Mouse (Mus musculus) kidney, adult 2 months (tissue): ENCODE results near the gene Igflr1. TPM values are rescaled to one million over a fixed set of nuclear protein-coding genes. Genes with fewer than 3 reads are reported as not detected.
A peak's percentile ranks its signal among the peaks of the same experiment; 100 is the strongest.

ENCODE experiments used
- DNase-seq: peaks from one replicate; pipeline ENCODE4 v3.0.0; 2021
- H3K27ac ChIP-seq: fragments of 200-500 bp; 2 replicates; pipeline ENCODE4 v1.5.1; 2012; ENCODE audit warnings: low read depth, low read length, control low read depth, inconsistent platforms; ENCODE audit not compliant: insufficient read depth
- H3K27me3 ChIP-seq: fragments of 200-500 bp; replicated peaks from 2 replicates; pipeline ENCODE4 v1.6.1; 2012; ENCODE audit warnings: mild to moderate bottlenecking, moderate library complexity, low read length, inconsistent platforms; ENCODE audit not compliant: control insufficient read depth, insufficient read depth
- H3K36me3 ChIP-seq: fragments of 200-500 bp; 2 replicates; pipeline ENCODE4 v1.6.1; 2012; ENCODE audit warnings: mild to moderate bottlenecking, moderate library complexity, low read length, inconsistent platforms; ENCODE audit not compliant: control insufficient read depth, insufficient read depth
- H3K4me1 ChIP-seq: fragments of 200-500 bp; 2 replicates; pipeline ENCODE4 v1.6.1; 2011; ENCODE audit warnings: low read length; ENCODE audit not compliant: control insufficient read depth, insufficient read depth
- H3K4me3 ChIP-seq: fragments of 200-500 bp; 2 replicates; pipeline ENCODE4 v1.5.1; 2011; ENCODE audit warnings: mild to moderate bottlenecking, low read depth, low read length, control low read depth; ENCODE audit not compliant: insufficient read depth
- CTCF ChIP-seq: fragments of 200-500 bp; conservative IDR thresholded peaks from 2 replicates; pipeline ENCODE4 v1.5.1; 2011; ENCODE audit warnings: low read depth, mild to moderate bottlenecking, control low read depth, low read length, moderate library complexity, mixed read lengths; ENCODE audit not compliant: insufficient read depth, insufficient read length
- POLR2A ChIP-seq: fragments of 200-500 bp; IDR thresholded peaks from one replicate; pipeline ENCODE4 v1.6.1; 2011; ENCODE audit warnings: low read depth, low read length, control low read depth
- WGBS: fragments of 180-500 bp; shearing (Covaris S2); methylation state at CpG from one replicate; pipeline ENCODE4 v1.1.7; 2018; 5-methylcytosine and 5-hydroxymethylcytosine counted together
- polyA plus RNA-seq: library from polyadenylated mRNA; depleted of rRNA; stranded (reverse); fragments of >200 nt; gene quantifications from 2 replicates; pipeline ENCODE4 v1.2.3, GENCODE M21; 2012; rRNA removed

Gene Igflr1
- 5.2 and 5.4 TPM in 2 replicates for polyA plus RNA-seq

- no peak for TF ChIP-seq POLR2A
- no peak for TF ChIP-seq CTCF
- Histone ChIP-seq H3K36me3 (no peaks in the 10 kb centered on the region), H3K27ac (no peak within 1 kb of the TSS)
Measured at GRCm38 (mm10) chr7:30564970-30565571, at the start of gene Igflr1. Igflr1 (plus strand) TSS chr7:30565427.

GRCm38 (mm10) chr7:30518325-30518724, 46.9 kb upstream of the Igflr1 start:
- Histone ChIP-seq H3K4me3 (no peak overlapping the region), H3K27me3 (no peaks in the 10 kb centered on the region), H3K36me3 (no peaks in the 10 kb centered on the region), H3K4me1 (no peaks in the 10 kb centered on the region), H3K27ac (no peak overlapping the region)
- DNase-seq: no peak
- 57% methylated on average over 8 of the region's 8 CpGs for WGBS
- TF ChIP-seq POLR2A: no peak
- no peak for TF ChIP-seq CTCF

More at GRCm38 (mm10) chr7:30564970-30565571, at the start of gene Igflr1:
- peaks cover 3% of the 10 kb centered on the region; the same call in 1 of the 2 replicates for H3K4me1 ChIP-seq
- 92% methylated on average over 12 of the region's 12 CpGs for WGBS
- no peak within 1 kb of the TSS for H3K4me3 ChIP-seq
- DNase-seq: no peak
- no peaks in the 10 kb centered on the region for H3K27me3 ChIP-seq

- no peaks in the 10 kb centered on the region for H3K27me3 ChIP-seq
- WGBS: 53% methylated on average over 4 of the region's 4 CpGs
- no peak overlapping the region for H3K4me3 ChIP-seq
- H3K27ac ChIP-seq: no peak overlapping the region
- no peak for TF ChIP-seq POLR2A
- TF ChIP-seq CTCF: no peak
- no peaks in the 10 kb centered on the region for H3K4me1 ChIP-seq
- peak; percentile 17 for DNase-seq
- no peaks in the 10 kb centered on the region for H3K36me3 ChIP-seq
Measured at GRCm38 (mm10) chr7:30520396-30520795, 44.8 kb upstream of the Igflr1 start.

- Histone ChIP-seq H3K4me3 (no peak overlapping the region), H3K4me1 (no peaks in the 10 kb centered on the region), H3K27ac (no peak overlapping the region), H3K27me3 (no peaks in the 10 kb centered on the region), H3K36me3 (no peaks in the 10 kb centered on the region)
- TF ChIP-seq CTCF (no peak), POLR2A (no peak)
- no peak for DNase-seq
- WGBS: 71% methylated on average over 5 of the region's 5 CpGs
Measured at GRCm38 (mm10) chr7:30520856-30521255, 44.4 kb upstream of the Igflr1 start.

- 68% methylated on average over 10 of the region's 10 CpGs for WGBS
- TF ChIP-seq CTCF (no peak), POLR2A (no peak)
- no peak overlapping the region for H3K27ac ChIP-seq
- H3K4me1 ChIP-seq: no peaks in the 10 kb centered on the region
- no peak overlapping the region for H3K4me3 ChIP-seq
- no peaks in the 10 kb centered on the region for H3K36me3 ChIP-seq
- no peak for DNase-seq
- no peaks in the 10 kb centered on the region for H3K27me3 ChIP-seq
Measured at GRCm38 (mm10) chr7:30522871-30523270, 42.4 kb upstream of the Igflr1 start.

GRCm38 (mm10) chr7:30524487-30524886, 40.7 kb upstream of the Igflr1 start:
- H3K4me3 ChIP-seq: no peak overlapping the region
- TF ChIP-seq POLR2A (no peak), CTCF (no peak)
- no peak for DNase-seq
- H3K4me1 ChIP-seq: no peaks in the 10 kb centered on the region
- H3K36me3 ChIP-seq: no peaks in the 10 kb centered on the region
- H3K27ac ChIP-seq: no peak overlapping the region
- H3K27me3 ChIP-seq: no peaks in the 10 kb centered on the region
- 91% methylated on average over 6 of the region's 6 CpGs for WGBS

GRCm38 (mm10) chr7:30525954-30526353, 39.3 kb upstream of the Igflr1 start:
- no peak for DNase-seq
- Histone ChIP-seq H3K4me1 (no peaks in the 10 kb centered on the region), H3K27ac (no peak overlapping the region), H3K27me3 (no peaks in the 10 kb centered on the region), H3K4me3 (0 out of 2 replicates have a peak overlapping the region, but pooled peaks have one; percentile 8), H3K36me3 (no peaks in the 10 kb centered on the region)
- TF ChIP-seq POLR2A: no peak
- no peak for TF ChIP-seq CTCF
- 57% methylated on average over 10 of the region's 10 CpGs for WGBS

GRCm38 (mm10) chr7:30526399-30526798, 38.8 kb upstream of the Igflr1 start:
- no peak for DNase-seq
- no peaks in the 10 kb centered on the region for H3K27me3 ChIP-seq
- no peaks in the 10 kb centered on the region for H3K4me1 ChIP-seq
- no peak overlapping the region for H3K27ac ChIP-seq
- 54% methylated on average over 17 of the region's 17 CpGs for WGBS
- no peak overlapping the region for H3K4me3 ChIP-seq
- no peak for TF ChIP-seq CTCF
- no peak for TF ChIP-seq POLR2A
- H3K36me3 ChIP-seq: no peaks in the 10 kb centered on the region
